Mouse (Mus musculus): ENCODE data around the gene Ccser1. TPM values are rescaled to one million over a fixed set of nuclear protein-coding genes. Genes with fewer than 3 reads are reported as not detected.

Ccser1 gene
- polyA plus RNA-seq, 1 experiment from 2014 or later = 6.9 TPM

DNA sequence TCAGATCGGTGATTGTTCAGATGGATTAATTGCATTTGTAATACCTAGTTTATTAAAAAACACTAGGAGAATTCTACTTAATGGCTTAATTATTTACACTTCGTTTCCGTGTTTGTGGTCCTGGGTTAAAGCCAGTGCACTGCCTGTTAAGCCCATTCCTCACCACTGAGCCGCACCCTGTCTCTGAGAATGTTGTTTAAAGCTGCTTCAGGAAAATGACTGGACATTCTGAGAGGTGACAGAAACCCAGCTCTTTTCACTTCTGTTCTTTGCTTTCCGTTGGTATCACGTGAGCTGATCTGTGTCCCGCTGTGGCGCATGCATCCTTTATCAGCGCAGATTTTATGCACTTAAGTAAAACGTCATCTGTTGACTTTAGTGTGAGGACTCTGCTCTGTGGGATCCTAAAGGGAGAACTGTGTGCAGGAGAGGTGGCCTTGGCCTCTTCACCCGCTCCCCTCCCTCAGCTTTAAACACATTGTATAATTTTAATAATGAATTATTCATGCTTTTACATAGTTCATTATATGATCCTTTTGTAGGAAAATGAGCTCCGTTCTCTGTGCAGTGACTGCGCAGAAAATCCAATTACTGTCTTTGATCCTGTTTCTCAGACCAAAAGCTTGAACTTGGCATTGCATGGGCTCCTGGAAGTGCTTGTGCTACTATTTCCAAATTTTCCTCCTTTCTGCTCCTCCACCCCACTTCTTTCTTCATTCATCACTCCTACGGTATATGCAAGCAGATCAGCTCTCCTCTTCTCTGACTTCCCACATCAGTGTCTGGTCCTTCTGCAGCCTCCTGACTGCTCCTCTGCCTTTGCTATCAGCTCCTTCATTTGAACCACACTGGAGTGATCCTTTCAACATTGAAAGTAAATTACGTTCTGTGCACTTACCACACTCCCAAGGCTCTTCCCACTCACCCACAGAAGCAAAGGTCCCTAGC lies 149.7 kb downstream of the Ccser1 start:
- WGBS = 74% methylated on average over 15 of the region's 15 CpGs
- H3K4me2 ChIP-seq (replicated peaks; ENCODE audit: low read depth) = no peak overlapping the region
- DNase-seq (ENCODE audit: low spot score) = no peak

DNA sequence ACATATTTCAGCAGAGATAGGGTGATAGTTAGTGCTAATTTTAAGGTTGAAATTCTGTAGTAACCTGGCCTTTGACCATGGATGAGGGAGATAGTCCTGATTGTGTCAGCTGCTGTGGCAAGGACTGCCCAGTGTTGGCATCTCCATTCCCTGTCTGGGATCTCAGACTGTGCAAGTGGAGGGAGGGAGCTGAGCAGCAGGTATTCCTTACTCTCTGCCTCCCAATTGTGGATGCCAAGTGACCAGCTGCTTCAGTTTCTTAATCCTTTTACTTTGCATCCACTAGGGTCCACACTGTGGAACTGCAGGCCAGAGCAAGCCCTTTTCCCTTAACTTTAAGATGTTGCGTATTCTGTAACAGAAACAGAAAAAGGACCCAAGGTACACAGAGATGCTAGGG lies 154.3 kb downstream of the Ccser1 start:
- H3K9me3 ChIP-seq (ENCODE audit: control insufficient read depth, low read length) = no peaks in the 10 kb centered on the region
- no peak overlapping the region for H3K4me3 ChIP-seq (ENCODE audit: low read depth, low read length)
- no peaks in the 10 kb centered on the region for H3K36me3 ChIP-seq (ENCODE audit: control insufficient read depth, insufficient read depth, low read length)
- ATAC-seq (ENCODE audit: low FRiP score, low TSS enrichment) = no peak
- no peak overlapping the region for H3K27ac ChIP-seq (replicated peaks)
- no peaks in the 10 kb centered on the region for H3K4me1 ChIP-seq (replicated peaks; ENCODE audit: control insufficient read depth, insufficient read depth)
- H3K27me3 ChIP-seq (ENCODE audit: control insufficient read depth, insufficient read depth, low read length) = no peaks in the 10 kb centered on the region
- no peak overlapping the region for H3K9ac ChIP-seq (ENCODE audit: low read length)
- H3K4me2 ChIP-seq (replicated peaks; ENCODE audit: low read depth) = no peak overlapping the region
- WGBS = 100% methylated on average over 1 of the region's 1 CpGs
- no peak for DNase-seq (ENCODE audit: low spot score)
- TF ChIP-seq EP300 (optimal IDR thresholded peaks at IDR 0.05) = no peak
- no peak for TF ChIP-seq CTCF (IDR thresholded peaks at IDR 0.05; ENCODE audit: low read depth)

More for the DNA sequence above, 149.7 kb downstream of the Ccser1 start:
- no peaks in the 10 kb centered on the region for H3K9me3 ChIP-seq (ENCODE audit: control insufficient read depth, low read length)
- no peaks in the 10 kb centered on the region for H3K36me3 ChIP-seq (ENCODE audit: control insufficient read depth, insufficient read depth, low read length)
- H3K9ac ChIP-seq (ENCODE audit: low read length) = no peak overlapping the region
- TF ChIP-seq EP300 (optimal IDR thresholded peaks at IDR 0.05) = no peak
- no peak for TF ChIP-seq CTCF (IDR thresholded peaks at IDR 0.05; ENCODE audit: low read depth)
- H3K27ac ChIP-seq (replicated peaks) = no peak overlapping the region
- no peak for ATAC-seq (ENCODE audit: low FRiP score, low TSS enrichment)
- H3K27me3 ChIP-seq (ENCODE audit: control insufficient read depth, insufficient read depth, low read length) = no peaks in the 10 kb centered on the region
- H3K4me1 ChIP-seq (replicated peaks; ENCODE audit: control insufficient read depth, insufficient read depth) = no peaks in the 10 kb centered on the region
- no peak overlapping the region for H3K4me3 ChIP-seq (ENCODE audit: low read depth, low read length)

DNA sequence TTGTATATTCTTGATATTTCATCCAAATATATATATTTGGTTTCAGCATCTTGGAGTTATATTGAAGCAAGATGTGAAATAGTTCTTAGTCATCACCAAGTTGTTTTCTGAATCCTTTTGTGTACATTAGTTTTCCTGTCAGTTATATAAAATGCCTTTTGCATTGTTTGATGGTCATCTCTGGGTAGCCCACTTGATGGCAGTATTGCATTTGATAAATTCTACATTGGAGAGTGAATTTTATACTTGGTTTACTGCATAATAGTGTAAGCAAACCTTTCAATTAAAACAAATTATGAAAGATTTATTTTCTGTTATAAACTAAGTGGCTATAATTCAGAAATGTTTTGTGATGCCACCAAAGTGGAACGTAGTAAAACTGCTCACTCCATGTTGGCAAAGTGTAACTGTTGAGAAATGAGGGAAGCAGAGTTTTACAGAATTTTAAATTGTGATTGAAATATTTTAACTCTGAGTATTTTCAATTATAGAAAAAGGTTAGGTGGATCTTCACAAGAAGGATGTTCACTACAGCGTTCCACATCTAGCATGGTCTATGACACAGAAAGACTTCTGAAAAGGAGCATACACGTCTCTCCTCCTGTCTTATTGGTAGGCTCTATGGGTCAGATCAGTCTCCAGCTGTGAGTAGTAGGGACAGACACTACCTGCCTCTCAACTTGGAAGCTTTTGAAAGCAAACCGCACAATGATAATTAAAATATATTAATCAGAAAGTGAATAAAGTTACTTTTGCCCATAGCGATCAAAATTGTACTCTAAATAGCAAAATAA lies 167.1 kb downstream of the Ccser1 start:
- WGBS = 72% methylated on average over 5 of the region's 5 CpGs
- no peaks in the 10 kb centered on the region for H3K4me1 ChIP-seq (replicated peaks; ENCODE audit: control insufficient read depth, insufficient read depth)
- no peaks in the 10 kb centered on the region for H3K27me3 ChIP-seq (ENCODE audit: control insufficient read depth, insufficient read depth, low read length)
- no peak for TF ChIP-seq EP300 (optimal IDR thresholded peaks at IDR 0.05)
- TF ChIP-seq CTCF (IDR thresholded peaks at IDR 0.05; ENCODE audit: low read depth) = peak; percentile 71
- no peaks in the 10 kb centered on the region for H3K9me3 ChIP-seq (ENCODE audit: control insufficient read depth, low read length)
- H3K4me2 ChIP-seq (replicated peaks; ENCODE audit: low read depth) = no peak overlapping the region
- ATAC-seq (ENCODE audit: low FRiP score, low TSS enrichment) (no peak), DNase-seq (ENCODE audit: low spot score) (no peak)
- no peak overlapping the region for H3K9ac ChIP-seq (ENCODE audit: low read length)
- no peak overlapping the region for H3K4me3 ChIP-seq (ENCODE audit: low read depth, low read length)
- H3K36me3 ChIP-seq (ENCODE audit: control insufficient read depth, insufficient read depth, low read length) = no peaks in the 10 kb centered on the region
- no peak overlapping the region for H3K27ac ChIP-seq (replicated peaks)

DNA sequence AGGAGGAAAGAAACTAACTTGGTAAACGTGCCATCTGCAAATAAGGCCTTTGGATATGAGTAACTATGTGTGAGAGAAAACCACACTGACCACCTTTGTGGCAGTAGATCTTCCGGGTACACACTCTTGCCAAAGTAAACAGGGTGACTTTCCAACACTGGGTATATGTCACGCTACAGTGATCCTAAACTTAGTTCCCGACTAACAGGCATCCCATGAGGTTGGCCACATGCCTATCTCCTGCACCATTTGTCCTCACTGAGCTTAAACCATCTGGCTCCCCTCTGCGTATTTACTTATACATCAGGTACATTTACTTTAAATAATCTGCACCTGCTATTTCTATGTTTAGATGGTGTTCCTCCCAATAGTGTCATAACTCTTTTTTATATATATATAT lies 183.6 kb downstream of the Ccser1 start:
- H3K4me3 ChIP-seq (ENCODE audit: low read depth, low read length) = no peak overlapping the region
- H3K9ac ChIP-seq (ENCODE audit: low read length) = no peak overlapping the region
- no peaks in the 10 kb centered on the region for H3K27me3 ChIP-seq (ENCODE audit: control insufficient read depth, insufficient read depth, low read length)
- TF ChIP-seq EP300 (optimal IDR thresholded peaks at IDR 0.05) (no peak), CTCF (IDR thresholded peaks at IDR 0.05; ENCODE audit: low read depth) (no peak)
- H3K4me2 ChIP-seq (replicated peaks; ENCODE audit: low read depth) = no peak overlapping the region
- ATAC-seq (ENCODE audit: low FRiP score, low TSS enrichment) = no peak
- H3K36me3 ChIP-seq (ENCODE audit: control insufficient read depth, insufficient read depth, low read length) = no peaks in the 10 kb centered on the region
- no peak for DNase-seq (ENCODE audit: low spot score)
- 49% methylated on average over 5 of the region's 5 CpGs for WGBS
- no peak overlapping the region for H3K27ac ChIP-seq (replicated peaks)
- H3K4me1 ChIP-seq (replicated peaks; ENCODE audit: control insufficient read depth, insufficient read depth) = no peaks in the 10 kb centered on the region
- H3K9me3 ChIP-seq (ENCODE audit: control insufficient read depth, low read length) = no peaks in the 10 kb centered on the region

DNA sequence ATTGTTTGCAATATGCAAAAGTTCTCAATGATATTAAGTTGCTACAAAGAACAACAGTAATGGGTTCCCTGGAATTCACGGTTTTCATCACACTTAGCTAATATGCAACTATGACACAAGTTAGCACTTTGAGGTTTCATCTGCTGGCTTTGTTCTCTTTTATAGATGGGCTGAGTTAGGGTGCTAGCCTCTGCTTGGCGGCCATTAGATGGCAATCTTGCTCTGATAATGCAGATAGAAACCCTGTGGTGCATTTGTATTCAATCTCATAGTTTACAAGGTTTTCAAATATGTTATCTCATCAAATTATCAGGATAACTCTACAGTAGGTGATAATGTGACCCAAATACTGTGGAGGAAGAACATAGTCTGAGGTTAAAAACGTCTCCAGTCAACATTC lies 202.4 kb downstream of the Ccser1 start:
- no peaks in the 10 kb centered on the region for H3K27me3 ChIP-seq (ENCODE audit: control insufficient read depth, insufficient read depth, low read length)
- H3K9me3 ChIP-seq (ENCODE audit: control insufficient read depth, low read length) = no peaks in the 10 kb centered on the region
- 18% methylated on average over 3 of the region's 3 CpGs for WGBS
- H3K27ac ChIP-seq (replicated peaks) = no peak overlapping the region
- H3K36me3 ChIP-seq (ENCODE audit: control insufficient read depth, insufficient read depth, low read length) = no peaks in the 10 kb centered on the region
- DNase-seq (ENCODE audit: low spot score) (no peak), ATAC-seq (ENCODE audit: low FRiP score, low TSS enrichment) (no peak)
- no peak overlapping the region for H3K4me3 ChIP-seq (ENCODE audit: low read depth, low read length)
- H3K4me2 ChIP-seq (replicated peaks; ENCODE audit: low read depth) = no peak overlapping the region
- TF ChIP-seq EP300 (optimal IDR thresholded peaks at IDR 0.05) (no peak), CTCF (IDR thresholded peaks at IDR 0.05; ENCODE audit: low read depth) (peak; percentile 69)
- H3K9ac ChIP-seq (ENCODE audit: low read length) = no peak overlapping the region
- no peaks in the 10 kb centered on the region for H3K4me1 ChIP-seq (replicated peaks; ENCODE audit: control insufficient read depth, insufficient read depth)

All from stomach, postnatal 0 days (tissue).